Mouse (Mus musculus) lung, postnatal 25 days (tissue): ENCODE data around the gene Pus10.
"Not testable (repeated sequence)": the region's sequence is repeated elsewhere in the genome, so short reads cannot be mapped to it uniquely, and the experiment has no call there.

Experiments
- DNase-seq: peaks from one replicate; pipeline ENCODE4 v3.0.0; 2022; ENCODE audit warnings: low spot score

Pus10 gene

DNA sequence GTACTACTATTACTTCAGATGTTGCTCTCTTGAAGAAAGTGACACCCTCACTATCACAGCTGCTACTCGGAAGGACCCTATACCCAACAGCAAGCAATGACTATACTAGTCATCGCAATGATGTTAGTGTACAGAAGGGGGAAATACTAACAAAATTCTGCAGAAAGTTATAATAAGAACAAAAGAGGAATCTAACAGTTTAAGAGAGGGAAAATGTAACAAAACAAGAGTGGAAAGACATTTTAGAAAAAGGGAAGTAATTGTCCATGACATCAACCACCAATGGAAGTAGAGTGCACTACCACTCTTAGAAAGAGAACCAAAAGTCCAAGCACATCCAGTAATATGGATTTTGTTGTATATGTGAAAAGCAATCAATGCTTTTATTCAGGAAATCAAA, 97.2 kb downstream of the Pus10 start:
- no peak for DNase-seq

DNA sequence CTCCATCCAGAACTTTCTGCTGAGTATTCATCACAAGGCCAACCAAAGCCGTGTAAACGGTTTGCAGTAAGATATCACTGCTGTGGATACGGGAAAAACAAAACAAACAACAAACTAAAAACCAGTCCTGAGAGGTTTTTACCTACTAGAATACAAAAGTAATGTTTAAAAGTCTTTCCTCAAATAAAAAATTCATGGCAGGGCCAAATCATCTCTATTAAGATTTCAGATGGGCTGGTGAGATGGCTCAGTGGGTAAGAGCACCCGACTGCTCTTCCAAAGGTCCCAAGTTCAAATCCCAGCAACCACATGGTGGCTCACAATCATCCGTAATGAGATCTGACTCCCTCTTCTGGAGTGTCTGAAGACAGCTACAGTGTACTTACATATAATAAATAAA, 101.9 kb downstream of the Pus10 start:
- not testable (repeated sequence) for DNase-seq

DNA sequence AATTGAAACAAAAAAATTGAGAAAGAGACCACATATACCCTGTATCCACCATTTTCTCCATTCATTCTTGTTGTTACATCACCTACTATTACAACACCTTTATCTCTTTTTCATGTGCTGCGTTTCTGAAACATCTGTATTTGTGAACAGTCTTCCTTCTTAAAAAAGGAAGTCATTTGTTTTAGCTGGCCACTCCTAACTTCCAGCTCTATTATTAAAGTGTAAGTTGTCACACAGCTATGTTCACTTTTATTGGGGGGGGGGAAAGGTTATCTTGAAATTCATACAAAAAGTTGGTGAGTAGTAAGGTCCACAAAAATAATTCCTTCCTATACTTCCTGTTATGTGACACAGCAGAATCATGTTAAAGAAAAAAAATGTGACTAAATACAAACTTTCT, 102.5 kb downstream of the Pus10 start:
- DNase-seq = peak; percentile 2

DNA sequence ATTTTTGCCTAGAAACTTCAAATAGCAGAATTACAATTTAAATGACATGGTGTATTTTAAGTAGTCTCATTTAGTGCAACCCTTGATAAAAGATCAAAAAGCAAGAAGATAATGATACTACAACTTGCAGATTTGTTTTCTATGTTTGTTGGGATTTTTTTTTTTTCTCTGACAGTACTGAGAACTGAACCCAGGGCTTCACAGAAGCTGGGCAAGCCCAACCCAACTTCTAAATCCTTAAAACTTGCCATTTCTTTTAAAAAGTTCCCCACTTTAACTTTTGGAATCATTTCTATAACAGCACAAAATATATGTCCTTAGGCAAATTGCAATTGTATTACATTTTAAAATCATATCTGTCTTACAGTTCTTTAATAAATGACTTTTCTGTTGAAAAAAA, 103.6 kb downstream of the Pus10 start:
- DNase-seq = no peak

DNA sequence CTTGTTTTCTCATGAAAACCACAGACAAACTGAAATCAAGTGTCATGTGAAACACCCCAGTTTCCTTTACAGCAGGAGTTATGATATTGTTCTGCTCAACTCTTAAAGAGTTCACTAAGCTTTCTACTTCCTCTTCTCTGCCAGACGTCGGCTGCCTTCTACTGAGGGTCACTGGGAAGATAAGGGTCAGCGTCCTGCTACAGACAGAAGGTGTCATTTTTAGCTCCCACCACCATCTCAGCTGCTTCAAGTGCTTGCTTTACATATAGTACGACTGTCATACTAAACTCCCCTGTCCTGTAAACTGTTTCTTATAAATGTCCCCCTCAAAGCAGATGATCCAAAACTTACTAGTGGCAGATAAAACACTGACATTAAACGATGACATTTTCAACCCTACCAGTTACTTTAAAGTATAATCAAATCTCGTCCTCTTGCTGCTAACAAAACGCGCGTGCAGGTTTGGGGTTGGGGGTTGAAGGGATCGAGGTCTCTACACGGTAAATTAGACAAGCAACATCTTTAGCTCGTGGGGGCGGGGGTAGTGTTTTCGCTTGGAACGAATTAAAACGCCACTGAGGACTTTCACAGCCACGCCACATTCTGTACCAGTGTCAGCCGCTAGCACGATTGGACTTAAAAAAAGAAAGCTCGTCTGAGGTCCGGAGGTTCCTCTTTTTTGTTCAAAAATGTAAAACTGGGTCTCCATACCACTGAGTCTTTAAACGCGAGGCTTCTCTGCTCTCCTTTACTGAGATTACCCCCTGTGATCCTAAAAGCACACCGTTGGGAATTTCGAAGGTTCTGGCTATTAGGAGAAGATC, 104.4 kb downstream of the Pus10 start:
- peak; percentile 40 for DNase-seq

DNA sequence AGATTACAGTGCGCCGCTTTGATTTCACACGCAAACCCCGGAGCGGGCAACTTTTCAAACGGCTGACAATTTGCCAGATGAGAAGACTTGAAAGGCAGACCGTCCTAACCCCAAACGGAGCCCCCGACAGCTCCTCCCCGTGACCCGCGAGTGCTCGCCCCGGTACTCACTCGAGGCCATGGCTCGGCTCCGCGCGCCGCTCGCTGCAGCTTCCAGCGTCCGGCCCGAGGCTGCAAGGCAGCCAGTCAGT, 105.0 kb downstream of the Pus10 start:
- DNase-seq = no peak

DNA sequence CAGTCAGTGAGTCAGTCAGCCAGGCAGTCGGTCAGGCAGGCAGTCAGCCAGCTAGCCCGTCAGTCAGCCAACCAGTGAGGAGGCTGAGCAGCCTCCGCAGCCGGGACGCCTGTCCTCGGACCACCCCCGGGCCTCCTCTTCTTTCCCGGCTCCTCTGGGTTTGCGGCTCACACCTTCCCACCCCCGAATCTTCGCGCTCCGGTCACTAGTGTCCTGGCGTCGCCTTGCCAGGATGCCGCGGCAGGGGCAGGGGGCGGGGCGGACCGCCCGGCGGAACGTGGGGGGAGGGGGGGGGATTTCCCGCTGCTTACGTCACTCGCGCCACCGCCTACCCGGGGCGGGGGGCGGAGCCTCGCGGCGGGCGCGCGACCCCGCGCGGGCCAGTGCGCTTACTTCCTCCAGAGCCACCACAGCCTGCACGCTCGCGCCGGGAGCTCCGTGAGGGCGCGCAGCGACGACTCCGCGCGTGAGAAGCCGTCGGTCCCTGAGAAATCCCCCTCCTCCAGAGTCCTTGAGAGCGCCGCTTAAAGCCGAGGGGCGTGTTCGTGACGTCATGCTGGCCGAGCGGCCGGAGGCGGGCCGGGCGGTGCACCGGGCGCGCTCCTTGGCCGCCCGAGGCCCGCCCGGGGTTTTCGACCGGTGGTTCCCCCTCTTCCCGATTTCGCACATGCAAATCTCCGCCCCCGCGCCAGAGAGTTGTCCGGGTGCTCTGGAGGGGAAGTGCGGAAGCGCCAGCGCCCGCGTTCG, 105.5 kb downstream of the Pus10 start, which contains the start of gene Rel:
Gene Rel, minus strand, starts transcription at position 211 of the 747 bp plus-strand sequence.
- peak; percentile 92 for DNase-seq

DNA sequence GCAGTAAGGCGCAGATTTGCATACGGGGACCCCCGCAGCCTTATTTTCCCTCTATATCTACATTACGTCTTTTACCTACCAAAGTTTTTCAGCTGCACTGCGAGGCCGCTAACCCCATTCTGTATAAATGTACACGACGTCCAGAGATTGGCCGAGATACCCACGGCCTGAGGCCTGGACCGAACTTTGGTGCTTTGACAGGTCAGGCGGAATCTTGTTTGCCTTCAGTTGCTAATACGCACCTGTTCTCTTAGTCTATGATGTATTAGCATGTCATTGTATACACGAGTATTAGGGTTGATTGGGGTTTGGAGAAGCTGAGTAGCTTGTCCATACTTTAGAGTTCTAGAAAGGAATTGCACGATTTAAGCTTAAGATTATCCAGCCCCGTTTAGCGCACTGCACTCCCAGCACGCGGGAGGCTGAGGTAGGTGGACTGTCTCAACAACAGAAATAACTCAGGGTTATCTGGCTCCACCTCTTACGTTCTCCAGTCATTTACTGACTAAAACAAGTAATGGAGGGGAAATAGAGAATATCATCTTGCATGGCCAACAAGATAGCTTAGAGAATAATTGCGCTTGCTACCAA, 106.1 kb downstream of the Pus10 start:
- DNase-seq = no peak

DNA sequence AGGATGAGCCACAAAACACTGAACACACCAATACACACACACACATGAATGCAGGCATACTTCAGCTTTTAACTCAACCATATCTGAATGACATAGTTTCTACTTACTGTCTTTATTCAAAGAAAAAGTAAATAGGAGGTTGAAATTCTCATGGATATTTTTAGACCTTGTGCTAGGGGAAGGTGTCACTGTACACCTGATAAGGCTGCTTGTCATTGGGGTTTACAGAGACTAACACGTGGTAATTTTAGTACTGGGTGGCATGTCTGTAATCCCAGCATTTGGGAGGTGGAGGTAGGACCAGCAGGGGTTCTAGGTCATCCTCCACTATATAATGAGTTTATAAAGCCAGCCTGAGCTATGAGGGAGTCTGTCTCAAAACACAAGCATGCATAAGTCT, 107.0 kb downstream of the Pus10 start:
- DNase-seq = no peak

DNA sequence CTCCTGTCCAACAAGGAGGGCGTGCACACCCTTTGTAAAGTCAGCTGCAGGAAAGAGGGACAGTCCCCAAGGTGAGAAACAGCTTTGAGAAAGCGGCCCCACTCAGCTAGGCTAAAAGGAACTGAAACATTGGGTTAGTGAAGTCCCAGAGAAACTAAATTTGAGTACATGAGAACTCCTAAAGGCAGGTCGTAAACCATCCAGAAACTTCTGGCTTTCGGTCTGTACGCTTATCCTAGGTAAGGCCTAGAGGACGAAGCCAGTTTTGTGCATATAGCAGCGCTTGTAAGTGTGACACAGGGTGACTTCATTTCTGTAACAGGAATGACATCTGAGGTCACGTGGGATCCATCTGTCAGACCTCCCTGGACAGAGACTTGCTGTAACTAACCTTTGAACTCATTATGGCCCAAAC, 113.3 kb downstream of the Pus10 start:
- DNase-seq = peak; percentile 16

DNA sequence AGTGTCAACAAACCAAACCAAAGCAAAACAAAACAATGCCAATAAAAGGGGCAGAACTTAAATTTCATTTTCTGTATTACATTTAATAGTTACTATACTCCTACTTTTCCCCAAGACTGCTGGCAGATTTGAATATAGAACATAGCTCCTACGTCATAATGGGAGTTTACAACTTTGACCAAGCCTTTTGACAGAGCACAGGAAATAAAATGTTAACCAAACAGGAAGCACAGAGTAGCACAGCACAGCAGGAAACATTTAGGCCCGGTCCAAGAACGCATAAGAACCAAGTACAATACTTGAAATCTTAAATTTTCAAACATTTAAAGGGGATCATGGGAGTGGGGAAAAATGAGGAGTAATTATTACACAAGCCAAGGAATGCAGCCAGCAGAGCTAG, 116.6 kb downstream of the Pus10 start:
- DNase-seq = peak; percentile 10
